Mouse (Mus musculus) megakaryocyte, embryonic 14.5 days (primary cell): ENCODE data around the gene Crebbp.

Experiments used
- FLI1 ChIP-seq: IDR thresholded peaks from 2 replicates; pipeline ENCODE4 v1.6.1; 2012; ENCODE audit warnings: low read length, inconsistent platforms, mixed read lengths
- GATA1 ChIP-seq: IDR thresholded peaks from 3 replicates; pipeline ENCODE4 v1.6.1; 2012; ENCODE audit warnings: mixed read lengths, low read length, inconsistent platforms, borderline replicate concordance

GRCm38 (mm10) chr16:4040206-4040605 lies 173.6 kb downstream of the Crebbp start:
- no peak for TF ChIP-seq GATA1
- TF ChIP-seq FLI1: no peak
